Mouse (Mus musculus) gastrocnemius, adult 8-10 months (tissue): Measurements from ENCODE around the gene Gm43720. TPM values are rescaled to one million over a fixed set of nuclear protein-coding genes. Genes with fewer than 3 reads are reported as not detected.

ENCODE experiments used
- DNase-seq, 2 experiments: peaks; one replicate each; pipeline ENCODE4 v3.0.0; 2022; ENCODE audit warnings: low spot score in 2 of 2
- total RNA-seq, 4 experiments: library from RNA; stranded (reverse); gene quantifications; 2 replicates each; pipeline ENCODE4 v1.2.4; 2022

Gm43720 gene
- total RNA-seq: not detected

DNA sequence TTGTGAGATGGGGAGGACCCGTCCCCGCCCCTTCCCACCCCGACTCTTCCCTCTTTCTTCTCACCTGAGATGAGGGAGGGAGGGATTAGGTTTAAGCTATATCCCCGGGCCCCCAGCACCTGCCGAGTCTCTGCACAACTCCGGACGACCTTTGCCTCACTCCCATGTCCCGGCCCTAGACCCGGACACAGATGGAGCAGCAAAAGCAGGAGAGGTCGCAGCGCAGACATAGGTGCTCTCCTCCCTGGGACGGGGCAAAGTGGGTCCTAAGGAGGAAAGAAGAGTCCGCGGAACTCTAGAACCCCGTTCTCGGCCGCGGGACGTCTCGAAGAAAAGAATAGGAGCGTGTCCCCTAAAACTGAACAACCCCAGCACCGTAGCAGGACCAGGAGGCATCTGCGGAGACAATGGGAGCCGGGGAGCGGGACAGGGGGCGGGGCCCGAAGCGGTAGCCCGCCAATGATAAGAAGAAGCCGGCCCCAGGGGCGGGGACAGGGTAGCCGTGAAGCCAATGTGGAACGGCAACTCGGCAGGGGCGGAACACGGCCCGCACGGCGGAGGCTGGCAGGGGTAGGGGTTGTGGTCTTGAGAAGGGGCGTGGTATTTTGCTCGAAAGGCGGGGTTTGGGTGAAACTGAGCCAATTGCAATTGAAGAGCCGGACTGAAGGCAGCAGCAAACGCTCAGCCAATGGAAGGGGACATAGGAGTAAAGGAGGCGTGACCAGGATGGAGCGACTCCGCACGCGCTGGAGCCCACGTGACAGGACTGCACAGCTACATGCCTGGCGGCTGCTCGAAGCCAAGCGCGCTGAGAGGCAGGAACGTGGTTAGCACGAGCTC is at the start of gene Gm43720, which contains the start of the genes Gpc2 and Stag3:
Gene Gm43720, minus strand, starts transcription at position 374 of the 840 bp plus-strand sequence.
Gene Gpc2, minus strand, starts transcription at position 421 of the 840 bp plus-strand sequence.
Gene Stag3, plus strand, starts transcription at position 656 of the 840 bp plus-strand sequence.
- DNase-seq: peak; percentile 64 to 66

- no peak for DNase-seq
These were observed 33.0 kb upstream of the Gm43720 start for GRCm38 (mm10) chr5:138312795-138313194.

- DNase-seq: no peak
These were observed 19.9 kb upstream of the Gm43720 start for GRCm38 (mm10) chr5:138299613-138300012.

DNA sequence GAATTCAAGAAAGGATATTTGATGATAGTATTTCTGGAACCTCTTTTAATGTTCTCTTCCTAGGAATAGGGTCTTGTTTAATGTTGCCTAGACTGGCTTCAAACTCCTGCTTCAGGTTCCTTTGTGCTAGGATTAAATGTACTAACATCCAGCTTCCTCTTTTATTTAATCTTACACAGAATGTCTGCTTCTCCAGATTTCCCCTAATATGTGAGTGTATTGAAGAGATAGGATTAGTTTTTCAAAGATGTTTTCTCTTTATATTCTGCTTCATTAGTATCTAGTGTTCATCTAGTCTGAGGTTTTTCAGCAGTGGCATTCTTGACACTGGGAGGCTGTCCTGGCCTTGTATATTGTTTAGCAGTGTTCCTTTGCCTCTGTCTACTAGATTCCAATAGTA is 14.4 kb upstream of the Gm43720 start:
- DNase-seq: no peak

DNA sequence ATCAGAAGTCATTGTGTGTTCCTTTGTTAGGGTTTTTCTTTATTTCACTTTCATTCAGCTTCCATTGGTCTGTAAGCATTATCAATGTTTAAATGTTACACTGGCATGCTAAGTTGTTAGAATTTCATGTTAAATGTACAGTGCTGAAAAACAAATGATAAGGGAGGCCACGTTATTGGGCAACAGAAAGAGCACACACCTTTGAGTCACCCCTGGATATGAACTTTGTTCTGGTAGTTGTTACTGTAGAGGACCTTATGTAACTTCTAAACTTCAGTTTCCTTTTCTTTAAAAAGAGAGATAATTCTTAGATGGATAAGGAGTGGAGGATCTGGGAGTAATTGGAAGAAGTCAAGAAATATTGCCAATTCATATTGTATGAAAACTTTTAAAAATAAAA is 11.9 kb upstream of the Gm43720 start:
- DNase-seq: no peak

DNA sequence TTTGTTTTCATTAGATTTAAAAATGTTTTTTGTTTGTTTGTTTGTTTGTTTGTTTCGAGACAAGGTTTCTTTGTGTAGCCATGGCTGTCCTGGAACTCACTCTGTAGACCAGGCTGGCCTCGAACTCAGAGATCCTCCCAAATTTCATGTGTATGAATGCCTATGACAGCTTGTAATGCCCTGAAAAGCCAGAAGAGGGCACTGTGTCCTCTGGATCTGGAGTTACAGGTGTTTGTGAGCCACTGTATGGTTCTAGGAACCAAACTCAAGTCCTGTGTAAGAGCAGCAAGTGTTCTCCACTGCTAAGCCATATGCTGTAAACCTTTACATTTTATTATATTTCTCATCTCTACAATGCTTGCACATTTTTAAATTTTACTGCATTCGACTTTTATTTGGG is 8.1 kb upstream of the Gm43720 start:
- no peak for DNase-seq

- DNase-seq: no peak
These were observed 3.8 kb upstream of the Gm43720 start for GRCm38 (mm10) chr5:138283540-138283939.

GRCm38 (mm10) chr5:138281798-138282197 is 2.0 kb upstream of the Gm43720 start:
- no peak for DNase-seq

DNA sequence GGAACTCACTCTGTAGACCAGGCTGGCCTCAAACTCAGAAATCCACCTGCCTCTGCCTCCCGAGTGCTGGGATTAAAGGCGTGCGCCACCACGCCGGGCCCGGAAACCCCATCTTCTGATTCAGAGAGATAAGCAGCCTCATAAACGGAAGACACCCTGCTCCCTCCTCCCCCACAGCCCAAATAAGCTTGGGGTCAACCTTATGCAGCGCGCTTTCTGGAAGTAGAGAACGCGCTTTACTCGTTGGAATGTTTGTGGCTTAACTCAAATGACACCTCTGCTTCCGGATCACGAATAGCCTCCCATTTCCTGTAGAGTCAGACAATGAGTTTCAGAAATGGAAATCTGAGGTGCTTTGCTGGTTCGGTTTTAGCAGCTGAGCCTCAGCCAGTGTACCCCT is 1.1 kb upstream of the Gm43720 start:
- DNase-seq: no peak

GRCm38 (mm10) chr5:138280425-138280768 is 639 bp upstream of the Gm43720 start:
- no peak for DNase-seq

- no peak for DNase-seq
These were observed 1.8 kb downstream of the Gm43720 start for GRCm38 (mm10) chr5:138277994-138278393.

- DNase-seq: no peak
These were observed 4.3 kb downstream of the Gm43720 start for GRCm38 (mm10) chr5:138275216-138276050.

DNA sequence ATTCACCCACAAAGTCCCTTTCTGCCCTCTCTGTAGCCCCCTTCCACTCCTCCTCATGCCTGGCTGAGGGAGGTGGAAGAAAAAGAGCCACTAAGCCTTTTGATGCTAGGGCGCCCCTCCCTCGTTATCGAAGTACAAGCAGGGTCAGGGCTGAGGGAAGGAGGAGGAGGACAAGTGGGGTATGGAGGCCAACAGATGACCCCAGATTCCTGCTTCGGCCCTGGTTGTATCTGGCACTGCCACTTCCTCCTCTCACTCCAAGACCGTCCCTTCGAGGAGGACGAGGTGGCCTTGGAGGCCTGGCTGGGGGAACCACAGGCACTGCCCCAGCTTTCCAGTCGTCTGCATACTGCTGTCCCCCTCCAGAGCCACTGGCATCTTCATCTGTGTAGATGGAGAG is 5.6 kb downstream of the Gm43720 start:
- DNase-seq: no peak

- DNase-seq: no peak
These were observed 7.3 kb downstream of the Gm43720 start, which contains the start of gene Gal3st4 for GRCm38 (mm10) chr5:138272409-138272923. Gal3st4 (minus strand) TSS chr5:138272840.

GRCm38 (mm10) chr5:138271232-138271631 is 8.5 kb downstream of the Gm43720 start:
- no peak for DNase-seq

- DNase-seq: no peak
These were observed 10.8 kb downstream of the Gm43720 start for GRCm38 (mm10) chr5:138268980-138269379.

GRCm38 (mm10) chr5:138267114-138267513 is 12.6 kb downstream of the Gm43720 start:
- no peak for DNase-seq

DNA sequence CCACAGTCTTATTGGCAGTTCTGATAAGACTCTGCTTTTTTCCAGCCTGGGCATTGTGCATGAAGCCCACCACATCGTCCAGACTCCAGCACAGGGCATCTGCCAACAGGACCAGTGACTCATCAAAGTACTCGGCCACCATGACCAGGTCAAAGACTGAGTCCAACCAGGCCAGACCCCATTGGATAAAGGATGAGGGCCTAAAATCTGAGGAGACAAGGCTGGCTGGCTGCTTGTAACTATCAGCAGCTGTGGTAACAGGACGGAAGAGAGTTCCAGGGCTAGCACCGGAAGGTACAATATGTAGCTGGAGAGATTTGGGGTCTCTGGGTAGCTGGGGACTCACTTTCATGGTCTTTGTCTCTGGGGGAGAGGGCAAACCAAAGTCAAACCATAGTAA is 14.0 kb downstream of the Gm43720 start:
- no peak for DNase-seq

DNA sequence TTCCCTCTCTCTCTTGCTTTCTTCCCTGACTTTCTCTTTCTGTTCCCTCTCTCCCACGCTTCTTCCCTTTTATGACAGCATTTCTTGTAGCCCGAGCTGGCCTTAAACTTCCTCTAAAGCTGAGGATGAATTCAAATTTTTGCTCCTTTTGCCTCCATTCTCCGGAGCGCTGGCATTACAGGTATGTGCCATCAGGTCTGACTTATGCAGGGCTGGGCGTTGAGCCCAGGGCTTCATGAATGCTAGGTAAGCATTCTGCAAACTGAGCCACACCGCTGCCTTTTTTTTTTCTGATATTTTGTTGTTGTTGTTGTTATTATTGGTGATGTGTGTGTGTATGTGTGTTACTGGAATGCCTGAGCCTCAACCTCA is 15.6 kb downstream of the Gm43720 start:
- DNase-seq: no peak

DNA sequence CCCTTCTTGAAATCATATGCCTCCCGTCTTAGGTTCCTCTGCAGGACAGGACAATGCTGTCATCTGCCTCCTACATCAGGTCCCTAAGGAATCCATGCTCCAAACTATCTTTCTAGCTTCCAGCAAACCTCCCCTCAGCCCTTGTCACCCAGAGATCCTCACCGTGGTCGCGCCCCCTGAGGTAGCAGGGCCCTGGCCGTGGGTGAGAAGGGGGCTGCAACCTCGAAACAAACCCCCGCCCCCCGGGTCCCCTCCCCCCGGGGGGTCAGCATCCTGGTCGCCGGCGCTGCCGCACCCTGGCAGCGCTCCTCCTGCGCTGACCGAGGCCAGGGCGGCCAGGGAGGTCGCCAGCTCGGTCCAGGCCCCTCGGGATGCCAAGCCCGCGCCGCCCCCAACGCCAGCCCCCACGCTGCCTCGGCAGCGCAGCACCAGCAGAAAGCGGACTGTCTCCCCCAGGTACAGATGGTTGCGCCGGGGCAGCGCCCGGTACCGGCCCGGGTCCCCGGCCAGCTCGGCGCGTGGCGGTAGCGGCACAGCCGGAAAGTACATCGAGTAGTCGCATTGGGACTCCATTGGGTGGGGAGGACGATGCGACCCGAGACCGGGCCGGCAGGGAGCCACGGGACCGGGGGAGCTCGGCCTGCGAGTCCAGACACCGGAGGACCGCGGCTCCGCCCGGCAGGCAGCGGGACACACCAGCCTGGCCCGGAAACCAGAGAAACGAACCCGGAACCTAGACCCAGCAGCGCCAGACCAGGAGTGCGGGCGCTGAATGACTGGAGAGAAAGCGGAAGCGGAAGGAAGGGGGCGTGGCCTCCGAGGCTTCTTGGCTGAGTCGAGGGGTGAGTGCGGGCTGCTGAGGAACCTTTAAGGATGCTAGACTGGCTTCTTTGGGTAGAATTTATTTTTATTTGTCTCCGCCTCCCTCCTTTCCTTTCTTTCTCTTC is 16.2 kb downstream of the Gm43720 start, which contains the start of gene BC037034:
Gene BC037034, minus strand, starts transcription at position 774 of the 947 bp plus-strand sequence.
- DNase-seq: peak; percentile 82 to 84
